Mouse (Mus musculus): Measurements from ENCODE around the gene Slc9a3r1.

Slc9a3r1 gene

DNA sequence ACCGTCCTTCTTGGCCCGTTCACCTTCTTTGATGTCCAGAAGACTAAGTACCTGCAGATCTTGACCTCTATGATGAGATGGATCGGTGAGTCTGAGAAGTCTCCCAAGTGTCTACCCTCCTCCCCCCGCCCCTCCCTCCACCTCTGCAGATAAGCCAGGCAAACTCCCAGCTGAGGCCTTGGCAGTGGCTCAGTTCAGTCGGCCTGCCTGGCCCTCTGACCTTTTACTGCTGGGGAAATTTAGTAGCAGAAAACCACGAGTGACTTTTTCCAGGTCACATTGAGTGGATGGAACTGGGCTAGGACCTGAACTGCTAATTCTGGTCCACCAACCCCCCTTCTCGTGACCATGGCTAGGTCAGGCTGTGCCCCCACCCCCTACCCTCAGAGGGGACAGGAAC, 65.3 kb downstream of the Slc9a3r1 start:
- no peak for DNase-seq

DNA sequence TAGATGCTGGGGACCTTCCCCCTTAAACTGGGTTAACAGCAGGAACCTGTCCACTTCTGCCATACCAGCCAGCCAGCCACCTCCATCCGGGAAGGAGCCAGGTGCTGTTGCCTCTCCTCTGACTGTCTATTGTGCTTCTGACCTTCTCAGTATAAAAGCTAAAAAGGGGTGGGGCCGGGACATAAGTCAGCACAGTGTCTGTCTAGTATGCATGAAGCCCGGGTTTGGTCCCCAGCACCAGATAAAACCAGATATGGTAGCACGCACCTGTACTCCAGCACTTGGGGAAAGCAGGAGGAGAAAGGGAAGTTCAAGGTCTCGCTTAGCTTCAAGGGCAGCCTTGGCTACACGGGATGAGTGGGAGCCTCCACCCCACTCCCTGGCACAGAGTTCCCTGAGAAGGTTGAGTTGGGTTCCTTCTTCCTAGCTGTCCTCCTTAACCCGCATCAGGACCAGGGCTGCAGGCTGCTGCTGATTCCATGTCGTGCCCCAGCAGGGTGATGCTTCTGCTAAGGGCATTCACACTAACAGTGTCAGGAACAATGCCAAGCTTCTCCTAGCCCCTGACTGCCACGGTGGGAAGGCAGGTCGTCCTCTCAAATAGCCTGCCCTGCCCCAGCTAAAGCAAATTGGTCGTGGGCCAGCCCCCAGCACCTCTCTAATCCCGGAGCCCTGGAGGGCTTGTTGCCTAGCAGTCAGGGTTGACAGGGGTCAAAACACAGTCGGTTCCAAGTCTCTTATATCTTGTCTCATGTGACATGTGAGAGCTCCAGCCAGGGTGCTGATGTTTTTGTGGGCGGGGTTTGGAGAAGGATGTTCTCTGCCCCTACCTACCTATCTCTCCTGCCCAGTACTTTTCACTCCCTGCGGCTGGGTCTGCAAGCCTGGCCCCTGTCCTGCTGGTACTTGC, 66.1 kb downstream of the Slc9a3r1 start:
- DNase-seq, result no peak
